Mouse (Mus musculus): ENCODE data around the gene 1700029I15Rik. TPM values are rescaled to one million over a fixed set of nuclear protein-coding genes. Genes with fewer than 3 reads are reported as not detected.
A peak's percentile ranks its signal among the peaks of the same experiment; 100 is the strongest.

The 1700029I15Rik gene
- polyA plus RNA-seq, 1 experiment from 2014 or later = 3.5 TPM

DNA sequence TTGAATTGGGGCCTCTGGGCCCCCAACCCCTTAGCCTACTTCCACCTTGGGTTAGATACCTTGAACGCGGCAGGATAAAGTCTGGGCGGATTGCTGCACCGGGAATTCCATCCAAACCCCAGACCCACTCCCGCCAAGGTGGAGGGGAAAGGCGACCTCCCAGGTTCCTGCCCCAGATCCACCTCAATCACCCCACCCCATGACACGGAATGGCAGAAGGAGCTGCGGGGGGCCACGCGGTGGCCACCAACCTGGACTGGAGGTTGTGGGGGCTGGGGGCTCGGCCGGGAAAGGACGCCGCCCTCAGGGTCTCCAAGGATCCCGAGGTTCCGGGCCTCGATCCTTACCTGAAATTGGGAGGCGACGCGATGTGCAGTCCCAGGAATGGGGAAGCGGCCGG is 18.3 kb downstream of the 1700029I15Rik start:
- 3% methylated on average over 22 of the region's 22 CpGs for WGBS

DNA sequence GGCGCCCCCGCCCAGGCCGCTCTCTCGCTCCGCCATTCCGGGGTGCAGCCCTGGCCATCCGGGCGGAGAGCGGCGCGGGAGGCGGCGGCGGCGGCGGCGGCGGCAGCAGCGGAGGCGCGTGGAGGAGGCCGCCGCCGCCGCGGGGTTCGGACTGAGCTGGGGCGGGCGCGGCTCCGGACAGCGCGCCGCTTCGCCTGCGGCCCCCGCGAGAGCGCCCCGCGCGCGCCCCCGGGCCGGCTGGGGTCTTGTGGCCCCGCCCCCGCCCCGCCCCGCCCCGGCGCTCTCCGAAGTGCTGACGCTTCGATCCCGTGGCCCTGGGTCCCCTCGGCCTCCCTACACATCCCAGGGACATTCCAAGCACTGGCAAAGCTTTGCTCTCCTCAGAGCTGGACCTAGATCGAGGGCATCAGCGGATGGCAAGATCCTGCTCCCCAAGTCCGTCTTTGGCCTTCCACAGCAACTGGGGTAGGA is 18.8 kb downstream of the 1700029I15Rik start, which contains the start of gene Mapk8ip1:
Mapk8ip1 (minus strand) TSS at position 173 of the 471 bp plus-strand sequence.
- H3K36me3 ChIP-seq = peaks cover 17% of the 10 kb centered on the region
- H3K27ac ChIP-seq = no peak within 1 kb of the TSS
- H3K9ac ChIP-seq = peak within 1 kb of the TSS; percentile 47
- H3K4me3 ChIP-seq = peak within 1 kb of the TSS; percentile 60
- no peaks in the 10 kb centered on the region for H3K9me3 ChIP-seq
- peak within 1 kb of the TSS; percentile 94 for H3K4me2 ChIP-seq
- 5% methylated on average over 17 of the region's 59 CpGs for WGBS
- ATAC-seq (ENCODE audit: insufficient number of reproducible peaks, low FRiP score, low TSS enrichment, low read depth) = 0 out of 2 replicates have a peak, but pooled peaks have one; percentile 35
- H3K4me1 ChIP-seq = peaks cover 11% of the 10 kb centered on the region
- peaks cover 14% of the 10 kb centered on the region; the same call in 1 of the 2 replicates for H3K27me3 ChIP-seq

More for the DNA sequence above, 18.3 kb downstream of the 1700029I15Rik start:
- Histone ChIP-seq H3K4me3 (peak overlapping the region; percentile 60), H3K4me2 (peak overlapping the region; percentile 94), H3K27ac (no peak overlapping the region), H3K36me3 (peaks cover 12% of the 10 kb centered on the region), H3K9ac (peak overlapping the region; percentile 47), H3K4me1 (peaks cover 11% of the 10 kb centered on the region), H3K27me3 (peaks cover 14% of the 10 kb centered on the region; the same call in 1 of the 2 replicates), H3K9me3 (no peaks in the 10 kb centered on the region)
- no peak for ATAC-seq (ENCODE audit: insufficient number of reproducible peaks, low FRiP score, low TSS enrichment, low read depth)

DNA sequence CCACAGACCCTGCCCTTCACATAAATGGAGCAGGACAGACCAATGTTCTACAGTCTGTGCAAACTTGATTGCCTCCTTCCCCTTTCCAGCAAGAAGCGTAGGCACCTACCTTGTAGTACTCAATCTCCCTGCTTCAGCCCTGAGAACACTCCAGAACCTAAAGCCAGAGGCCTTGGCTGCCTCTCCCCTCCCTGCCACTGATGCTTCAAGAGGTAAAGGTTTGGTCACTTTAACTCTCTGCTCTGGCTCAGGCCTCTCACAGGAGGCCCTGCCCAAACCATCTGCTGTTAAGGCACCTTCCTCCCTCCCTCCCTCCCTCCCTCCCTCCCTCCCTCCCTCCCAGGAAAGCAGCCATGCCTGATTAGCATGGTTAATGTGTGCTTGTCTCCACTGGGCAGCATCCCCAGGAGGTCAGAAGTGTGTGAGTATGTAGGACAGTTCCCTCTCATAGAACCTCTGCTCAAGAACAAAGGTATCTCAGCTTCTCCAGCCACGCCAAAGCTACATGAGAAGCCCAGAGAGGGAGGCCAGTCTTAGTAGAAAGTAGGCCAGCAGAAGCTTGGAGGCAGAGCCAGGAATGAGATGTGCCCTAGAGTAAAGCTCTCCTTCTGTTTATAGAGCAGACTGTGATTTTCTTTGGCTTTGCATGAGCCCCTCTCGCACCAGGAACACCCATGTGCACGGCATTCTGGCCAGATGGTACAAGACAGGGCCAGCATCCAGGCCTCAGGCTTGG is 20.4 kb downstream of the 1700029I15Rik start:
- H3K27ac ChIP-seq = no peak overlapping the region
- 75% methylated on average over 4 of the region's 4 CpGs for WGBS
- ATAC-seq (ENCODE audit: insufficient number of reproducible peaks, low FRiP score, low TSS enrichment, low read depth) = no peak
- H3K9me3 ChIP-seq = no peaks in the 10 kb centered on the region
- peaks cover 14% of the 10 kb centered on the region; the same call in 1 of the 2 replicates for H3K27me3 ChIP-seq
- H3K4me2 ChIP-seq = no peak overlapping the region
- no peak overlapping the region for H3K4me3 ChIP-seq
- no peak overlapping the region for H3K9ac ChIP-seq
- peaks cover 31% of the 10 kb centered on the region for H3K36me3 ChIP-seq
- H3K4me1 ChIP-seq = peaks cover 11% of the 10 kb centered on the region

DNA sequence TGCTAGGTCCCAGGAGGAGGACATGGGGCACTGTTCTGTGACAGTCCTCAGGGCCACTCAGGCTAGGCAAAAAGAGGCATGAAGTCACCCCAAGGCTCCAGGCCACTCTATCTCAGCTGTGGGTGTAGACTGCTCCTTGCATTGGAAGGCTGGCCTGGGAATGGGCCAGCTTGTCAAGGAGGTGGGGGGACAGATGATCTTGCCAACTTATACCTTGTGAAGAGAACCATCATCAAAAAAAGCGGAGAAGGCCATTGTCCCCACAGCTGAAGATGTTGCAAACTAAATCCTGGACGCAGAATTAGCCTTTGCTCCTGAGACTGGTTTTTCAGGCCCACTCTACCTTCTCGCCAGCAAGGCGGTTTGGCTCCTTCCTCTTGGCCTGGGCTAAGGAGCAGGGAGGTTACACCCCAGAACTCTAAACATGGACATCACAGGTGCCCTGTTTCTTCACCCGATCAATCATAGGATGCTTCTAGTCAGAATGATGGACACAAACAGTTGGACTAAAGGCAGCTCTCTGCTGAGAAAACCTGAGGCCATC is 21.5 kb downstream of the 1700029I15Rik start:
- H3K9ac ChIP-seq = no peak overlapping the region
- no peak overlapping the region for H3K27ac ChIP-seq
- peaks cover 14% of the 10 kb centered on the region; the same call in 1 of the 2 replicates for H3K27me3 ChIP-seq
- 92% methylated on average over 5 of the region's 5 CpGs for WGBS
- H3K4me2 ChIP-seq = no peak overlapping the region
- H3K4me3 ChIP-seq = no peak overlapping the region
- no peak for ATAC-seq (ENCODE audit: insufficient number of reproducible peaks, low FRiP score, low TSS enrichment, low read depth)
- H3K9me3 ChIP-seq = no peaks in the 10 kb centered on the region
- peaks cover 11% of the 10 kb centered on the region for H3K4me1 ChIP-seq
- H3K36me3 ChIP-seq = peaks cover 42% of the 10 kb centered on the region

DNA sequence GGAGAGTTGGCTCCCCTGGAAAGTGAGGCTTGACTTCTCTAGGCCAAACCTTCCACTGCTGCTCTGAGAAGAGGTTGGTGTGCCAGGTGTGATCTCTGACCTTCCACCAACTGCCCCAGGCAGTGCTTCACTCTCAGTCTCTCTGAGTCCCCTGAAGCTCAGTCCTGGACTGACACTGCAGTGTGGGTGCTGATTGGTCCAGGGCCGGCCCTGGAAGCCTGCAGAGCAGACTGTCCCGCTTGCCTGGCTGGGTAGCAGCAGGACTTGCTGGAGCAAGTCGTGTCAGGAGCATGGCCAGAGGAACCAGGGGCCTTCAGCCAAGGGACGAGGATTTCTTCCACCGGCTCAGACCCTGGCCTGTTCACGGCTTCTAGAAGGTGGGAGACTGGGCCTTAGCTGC is 22.4 kb downstream of the 1700029I15Rik start:
- ATAC-seq (ENCODE audit: insufficient number of reproducible peaks, low FRiP score, low TSS enrichment, low read depth) = no peak
- H3K4me2 ChIP-seq = no peak overlapping the region
- H3K9ac ChIP-seq = no peak overlapping the region
- H3K4me3 ChIP-seq = no peak overlapping the region
- H3K27ac ChIP-seq = no peak overlapping the region
- H3K9me3 ChIP-seq = no peaks in the 10 kb centered on the region
- WGBS = 78% methylated on average over 6 of the region's 6 CpGs
- H3K27me3 ChIP-seq = peaks cover 8% of the 10 kb centered on the region; the same call in 1 of the 2 replicates
- peaks cover 11% of the 10 kb centered on the region for H3K4me1 ChIP-seq
- H3K36me3 ChIP-seq = peaks cover 51% of the 10 kb centered on the region

DNA sequence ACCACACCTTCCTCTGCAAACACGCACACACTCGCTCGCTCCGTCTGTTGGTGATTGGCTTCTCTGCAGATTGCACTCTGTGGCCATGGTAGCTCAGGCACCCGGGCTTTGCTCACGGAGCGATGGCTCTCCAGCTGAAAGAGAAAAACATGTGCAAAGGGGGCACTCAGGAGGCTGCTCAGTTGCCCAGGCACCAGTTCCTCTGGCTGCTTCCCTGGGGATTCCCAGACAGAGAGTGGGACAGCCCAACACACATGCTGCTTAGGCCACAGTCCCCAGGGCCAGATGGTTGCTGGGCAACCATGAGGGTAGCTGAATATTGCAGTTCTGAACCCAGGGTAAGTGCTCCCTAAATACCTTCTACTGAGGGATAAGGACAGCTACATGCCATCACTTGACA is 23.3 kb downstream of the 1700029I15Rik start:
- Histone ChIP-seq H3K9ac (no peak overlapping the region), H3K27me3 (peaks cover 3% of the 10 kb centered on the region; the same call in 1 of the 2 replicates), H3K4me3 (no peak overlapping the region), H3K4me1 (peaks cover 8% of the 10 kb centered on the region), H3K4me2 (no peak overlapping the region), H3K9me3 (no peaks in the 10 kb centered on the region), H3K27ac (no peak overlapping the region), H3K36me3 (peaks cover 61% of the 10 kb centered on the region)
- WGBS = 94% methylated on average over 7 of the region's 7 CpGs
- ATAC-seq (ENCODE audit: insufficient number of reproducible peaks, low FRiP score, low TSS enrichment, low read depth) = no peak

DNA sequence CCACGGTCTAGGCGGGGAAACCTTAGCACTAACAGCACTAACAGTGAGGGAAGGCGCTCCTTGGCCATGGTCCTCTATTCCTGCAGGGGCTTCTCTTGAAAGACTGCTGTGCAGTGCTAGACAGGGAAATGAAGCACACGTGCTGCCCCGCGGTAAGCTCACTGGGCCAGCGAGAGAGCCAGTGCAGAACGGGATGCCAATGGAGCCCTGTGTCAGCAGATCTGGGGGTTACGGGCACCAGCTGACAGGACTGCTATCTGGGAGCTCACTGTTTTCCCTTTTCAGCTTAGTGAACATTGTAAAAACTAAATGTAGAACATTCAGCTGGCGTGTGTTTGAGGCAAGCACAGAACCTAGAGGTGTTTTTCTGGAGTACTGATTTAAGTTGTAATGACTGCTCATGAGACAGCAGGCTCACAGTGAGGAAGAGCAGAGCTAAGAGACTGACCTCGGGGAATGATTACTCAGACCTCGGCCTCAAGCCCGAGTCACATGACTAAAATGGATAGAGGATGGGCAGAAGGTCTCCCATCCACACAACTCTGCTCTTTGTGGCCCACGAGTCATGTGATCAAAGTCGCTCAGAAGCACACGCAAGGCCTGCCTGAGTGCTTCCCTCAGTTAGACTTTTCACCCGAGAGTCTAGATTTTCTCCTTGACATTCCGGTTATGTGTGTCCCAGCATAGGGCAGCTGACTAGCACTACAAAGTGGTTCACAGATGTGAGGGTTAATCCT is 26.1 kb downstream of the 1700029I15Rik start:
- H3K27me3 ChIP-seq = no peaks in the 10 kb centered on the region
- H3K4me3 ChIP-seq = no peak overlapping the region
- no peak overlapping the region for H3K4me2 ChIP-seq
- WGBS = 91% methylated on average over 18 of the region's 18 CpGs
- no peak overlapping the region for H3K27ac ChIP-seq
- no peaks in the 10 kb centered on the region for H3K9me3 ChIP-seq
- H3K36me3 ChIP-seq = peaks cover 89% of the 10 kb centered on the region
- ATAC-seq (ENCODE audit: insufficient number of reproducible peaks, low FRiP score, low TSS enrichment, low read depth) = no peak
- H3K9ac ChIP-seq = no peak overlapping the region
- no peaks in the 10 kb centered on the region for H3K4me1 ChIP-seq

DNA sequence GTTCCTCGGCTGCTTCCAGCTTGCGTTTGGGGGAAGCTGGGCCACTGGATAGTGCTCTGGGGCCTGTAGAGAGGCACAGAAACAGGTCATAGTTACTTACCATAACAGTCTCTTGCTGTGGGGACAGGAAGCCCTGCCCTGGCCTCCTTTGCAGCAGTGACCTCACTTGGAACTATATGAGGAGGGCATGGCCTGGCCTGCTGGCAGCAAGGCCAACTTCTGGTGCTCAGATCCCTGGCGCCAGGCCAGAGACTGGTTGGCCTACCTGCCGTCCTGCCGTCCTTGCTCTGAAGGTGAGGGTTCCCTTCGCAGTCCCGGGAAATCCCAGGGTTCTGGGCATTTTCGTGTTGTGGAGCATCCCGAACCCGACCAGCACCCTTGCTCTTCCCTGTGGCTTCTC is 29.4 kb downstream of the 1700029I15Rik start:
- Histone ChIP-seq H3K36me3 (peaks cover 98% of the 10 kb centered on the region), H3K4me2 (no peak overlapping the region), H3K9me3 (no peaks in the 10 kb centered on the region), H3K4me1 (no peaks in the 10 kb centered on the region), H3K4me3 (no peak overlapping the region), H3K27ac (no peak overlapping the region), H3K9ac (no peak overlapping the region), H3K27me3 (no peaks in the 10 kb centered on the region)
- no peak for ATAC-seq (ENCODE audit: insufficient number of reproducible peaks, low FRiP score, low TSS enrichment, low read depth)
- 94% methylated on average over 10 of the region's 10 CpGs for WGBS

DNA sequence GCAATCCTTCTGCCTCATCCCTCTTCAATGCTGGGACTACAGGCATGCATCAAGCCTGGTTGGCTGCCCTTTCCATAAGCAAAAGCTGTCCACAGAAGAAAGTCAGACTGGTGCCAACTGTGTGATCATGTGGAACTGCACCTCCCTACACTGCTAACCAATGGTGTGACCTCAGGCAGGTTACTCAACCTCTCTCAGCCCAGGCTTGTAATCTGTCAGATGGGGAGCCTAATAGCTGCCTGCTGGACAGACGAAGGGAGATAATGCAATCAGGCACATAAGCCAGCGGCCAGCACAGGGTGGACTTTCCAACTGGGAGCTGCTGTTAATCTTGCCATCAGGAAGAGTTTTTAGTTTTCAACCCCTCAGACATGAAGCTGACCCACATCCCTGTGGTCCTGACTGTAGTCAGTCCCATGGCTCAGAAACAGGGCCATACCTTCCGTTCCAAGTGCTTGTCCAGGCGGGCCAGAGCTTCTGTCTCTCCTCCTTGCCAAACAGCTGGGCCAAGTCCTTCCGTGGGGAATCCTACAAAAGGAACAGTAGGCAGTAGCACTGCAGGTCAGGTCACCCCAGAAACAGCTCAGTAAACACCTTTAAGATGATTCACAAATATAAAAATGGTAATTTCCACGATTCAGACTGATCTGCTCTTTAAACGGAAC is 39.5 kb downstream of the 1700029I15Rik start:
- ATAC-seq (ENCODE audit: insufficient number of reproducible peaks, low FRiP score, low TSS enrichment, low read depth) = no peak
- no peaks in the 10 kb centered on the region for H3K27me3 ChIP-seq
- H3K4me2 ChIP-seq = no peak overlapping the region
- whole genome bisulfite sequencing = 93% methylated on average over 7 of the region's 7 CpGs
- H3K4me1 ChIP-seq = peaks cover 33% of the 10 kb centered on the region
- H3K9ac ChIP-seq = no peak overlapping the region
- H3K4me3 ChIP-seq = no peak overlapping the region
- peaks cover 82% of the 10 kb centered on the region for H3K36me3 ChIP-seq
- no peak overlapping the region for H3K27ac ChIP-seq
- H3K9me3 ChIP-seq = no peaks in the 10 kb centered on the region

DNA sequence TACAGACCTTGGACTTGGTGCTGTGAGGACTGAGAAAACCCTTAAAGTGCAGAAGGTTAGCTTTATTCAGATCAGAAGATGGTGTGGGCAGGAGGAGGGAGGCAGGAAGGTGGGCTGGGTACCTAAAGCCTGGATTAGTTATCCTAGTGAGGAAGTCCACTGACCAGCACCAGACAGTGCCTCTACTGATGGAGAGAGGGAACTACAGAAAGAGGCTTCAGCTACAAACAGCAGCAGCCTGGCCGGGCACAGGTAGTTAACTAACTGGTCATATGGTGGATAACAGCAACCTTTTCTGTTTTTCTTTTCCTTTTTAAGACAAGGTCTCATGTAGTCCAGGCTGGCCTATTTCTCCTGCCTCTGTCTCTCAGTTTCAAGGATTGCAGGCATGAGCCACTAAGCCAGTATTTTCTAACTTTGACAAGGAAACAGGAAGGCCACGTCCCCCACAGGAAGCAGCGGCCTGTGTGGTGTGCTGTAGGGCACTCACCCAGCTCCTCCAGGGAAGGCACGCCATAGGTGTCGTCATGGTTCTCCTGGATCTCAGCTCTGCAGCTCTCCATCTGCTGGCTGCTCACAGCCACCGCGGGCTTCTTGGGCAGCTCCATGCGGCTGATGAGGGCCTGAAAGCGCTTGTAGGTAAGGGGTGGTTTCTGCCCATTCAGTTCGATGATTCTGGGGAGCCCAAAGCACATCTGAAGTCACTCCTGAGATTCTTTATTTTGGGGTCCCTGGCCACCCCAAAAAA is 40.2 kb downstream of the 1700029I15Rik start:
- Histone ChIP-seq H3K36me3 (peaks cover 75% of the 10 kb centered on the region), H3K9ac (no peak overlapping the region), H3K4me2 (no peak overlapping the region), H3K4me1 (peaks cover 38% of the 10 kb centered on the region), H3K9me3 (no peaks in the 10 kb centered on the region), H3K27ac (no peak overlapping the region), H3K4me3 (no peak overlapping the region), H3K27me3 (no peaks in the 10 kb centered on the region)
- ATAC-seq (ENCODE audit: insufficient number of reproducible peaks, low FRiP score, low TSS enrichment, low read depth) = no peak
- 70% methylated on average over 10 of the region's 10 CpGs for WGBS

DNA sequence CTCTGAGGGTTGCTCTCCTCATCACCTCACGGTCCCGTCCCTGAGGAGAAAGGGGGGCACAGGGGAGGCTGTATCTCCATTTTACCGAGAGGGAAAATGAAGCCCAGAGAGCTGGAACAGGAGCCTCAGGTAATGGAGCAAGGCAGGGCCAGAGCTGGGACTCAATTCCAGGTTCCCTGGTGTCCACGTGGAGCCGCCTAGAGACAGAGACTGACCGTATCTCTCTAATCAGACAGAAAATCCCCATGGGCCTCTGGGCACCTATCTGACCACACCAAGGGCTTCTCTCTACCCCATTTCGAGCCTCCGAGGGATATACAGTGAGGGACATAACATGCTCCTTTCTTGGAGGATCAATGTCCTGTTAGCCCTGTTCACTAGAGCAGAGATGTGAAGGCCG is 40.8 kb downstream of the 1700029I15Rik start:
- Histone ChIP-seq H3K27me3 (no peaks in the 10 kb centered on the region), H3K9me3 (no peaks in the 10 kb centered on the region), H3K27ac (peak overlapping the region; percentile 94; the same call in 1 of the 2 replicates), H3K36me3 (peaks cover 69% of the 10 kb centered on the region), H3K9ac (no peak overlapping the region), H3K4me3 (no peak overlapping the region), H3K4me2 (no peak overlapping the region), H3K4me1 (peaks cover 44% of the 10 kb centered on the region)
- ATAC-seq (ENCODE audit: insufficient number of reproducible peaks, low FRiP score, low TSS enrichment, low read depth) = no peak
- 90% methylated on average over 9 of the region's 9 CpGs for WGBS
